Mouse (Mus musculus) gastrocnemius, postnatal 4 days (tissue): ENCODE data around the gene Nod1. TPM values are rescaled to one million over a fixed set of nuclear protein-coding genes. Genes with fewer than 3 reads are reported as not detected.

Source experiments
- DNase-seq, 2 experiments: peaks; one replicate each; pipeline ENCODE4 v3.0.0; 2021 to 2022; ENCODE audit warnings: low spot score in 2 of 2, mixed read lengths in 2 of 2
- total RNA-seq, 2 experiments: library from RNA; stranded (reverse); gene quantifications; 2 replicates each; pipeline ENCODE4 v1.2.3; 2021

Gene Nod1
- total RNA-seq, 2 experiments from 2014 or later: 9.2 to 9.3 TPM

DNA sequence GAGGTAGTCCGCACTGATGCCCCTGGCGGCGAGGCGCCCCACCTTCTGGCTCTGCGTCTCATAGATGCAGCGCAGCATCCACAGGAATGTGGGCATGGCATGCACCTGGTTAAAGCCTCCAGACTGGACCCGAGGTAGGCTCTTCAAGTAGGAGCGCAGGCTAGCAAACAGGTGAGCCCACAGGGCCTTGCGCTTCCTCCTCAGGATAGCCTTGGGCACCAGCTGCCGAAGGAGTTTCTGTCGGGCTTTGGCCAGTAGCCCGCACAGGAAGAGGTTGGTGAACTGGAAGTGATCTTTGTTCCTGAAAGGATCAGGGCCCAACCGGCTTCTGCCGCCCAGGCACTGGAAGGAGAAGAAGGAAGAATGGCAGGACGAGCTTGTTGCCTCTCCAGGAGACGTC, 29.1 kb downstream of the Nod1 start:
- no peak for DNase-seq

DNA sequence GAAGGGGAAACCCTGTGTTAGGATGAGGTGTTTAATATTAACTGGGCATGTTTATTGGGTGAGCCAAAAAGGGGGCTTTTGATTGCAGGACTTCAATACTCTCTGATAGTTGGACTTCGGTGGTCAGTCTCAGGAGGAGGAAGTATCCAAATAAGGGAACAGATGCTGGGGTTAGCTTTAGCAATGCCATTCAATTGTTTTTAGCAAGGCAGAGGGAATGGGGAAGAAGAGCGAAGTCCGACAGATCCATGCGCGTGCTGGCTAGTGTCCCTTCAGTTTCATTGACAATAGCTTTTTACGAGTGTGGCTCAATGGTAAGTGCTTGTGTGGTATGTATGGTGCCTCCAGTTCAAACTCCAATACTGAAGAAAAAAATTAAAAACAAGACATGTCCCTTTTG, 31.3 kb downstream of the Nod1 start:
- no peak for DNase-seq

DNA sequence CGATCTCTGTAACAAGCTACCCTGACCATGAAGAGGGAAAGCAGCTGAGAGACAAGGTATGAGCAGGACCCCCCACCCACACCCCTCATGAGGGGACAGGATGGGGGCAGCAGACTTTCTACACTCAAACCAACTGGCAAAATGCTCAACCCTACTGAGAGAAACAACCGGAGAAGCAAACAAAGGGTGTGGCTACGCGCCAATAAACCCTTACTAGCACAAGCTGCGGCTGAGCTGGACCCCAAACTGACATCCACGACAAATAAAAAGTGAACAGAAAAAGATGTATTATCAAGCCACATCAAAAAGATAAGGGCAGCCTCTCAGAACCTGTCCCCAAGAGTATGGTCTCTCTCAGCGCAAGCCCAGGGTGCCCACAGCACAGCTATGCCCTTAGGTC, 32.3 kb downstream of the Nod1 start:
- no peak for DNase-seq

DNA sequence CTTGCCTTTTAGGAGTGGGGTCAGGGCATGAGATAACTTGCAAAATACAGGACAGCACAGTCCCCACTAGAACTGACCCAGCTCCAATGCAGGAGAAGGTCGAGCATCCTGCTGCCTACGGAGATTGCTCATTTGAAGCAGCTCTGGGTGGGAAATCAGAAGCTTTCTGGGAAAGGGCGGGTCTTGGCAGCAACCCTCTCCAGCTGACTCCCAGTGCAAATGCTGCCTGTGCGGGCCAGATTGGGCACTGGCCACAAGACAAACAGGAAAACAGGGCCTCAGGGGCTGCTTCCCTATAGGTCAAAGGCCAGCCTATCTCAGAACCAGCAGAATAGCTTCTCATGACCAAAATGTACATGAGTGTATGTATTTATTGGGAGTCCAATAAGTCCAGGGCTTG, 32.8 kb downstream of the Nod1 start:
- no peak for DNase-seq

DNA sequence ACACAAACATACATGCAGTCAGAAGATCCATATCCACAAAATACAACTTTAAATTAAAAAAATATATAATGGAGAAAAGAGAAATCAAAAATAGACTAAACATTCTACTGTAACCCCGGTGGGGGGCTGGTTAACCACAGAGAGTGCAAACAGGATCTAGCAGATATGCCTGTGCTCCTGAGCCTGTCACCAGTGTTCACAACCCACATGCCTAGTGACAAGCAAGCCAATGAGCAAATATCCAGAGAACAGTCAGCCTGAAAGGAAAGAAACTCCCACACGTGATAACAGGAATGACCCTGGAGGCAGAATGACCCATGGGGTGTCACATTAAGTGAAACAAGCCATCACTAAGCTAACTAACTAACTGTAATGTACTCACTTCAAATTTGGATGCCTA, 35.9 kb downstream of the Nod1 start:
- DNase-seq: no peak

DNA sequence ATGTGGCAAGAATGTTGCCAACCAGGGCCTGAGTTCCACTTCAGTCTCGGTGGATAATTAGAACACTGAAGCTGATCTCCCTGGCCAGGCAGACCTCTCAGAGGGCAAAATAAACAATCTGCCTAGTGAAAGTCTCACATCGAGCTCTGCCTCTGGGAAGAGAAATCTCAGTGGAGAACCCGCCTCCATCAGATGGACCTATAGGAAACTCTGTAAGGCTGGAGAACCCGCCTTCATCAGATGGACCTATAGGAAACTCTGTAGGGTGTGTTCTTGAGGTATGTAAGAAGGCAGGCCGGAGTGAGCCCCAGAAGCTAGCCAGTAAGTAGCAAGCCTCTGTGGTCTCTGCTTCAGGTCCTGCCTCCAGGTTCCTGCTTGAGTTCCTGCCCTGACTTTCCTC, 37.5 kb downstream of the Nod1 start:
- no peak for DNase-seq

DNA sequence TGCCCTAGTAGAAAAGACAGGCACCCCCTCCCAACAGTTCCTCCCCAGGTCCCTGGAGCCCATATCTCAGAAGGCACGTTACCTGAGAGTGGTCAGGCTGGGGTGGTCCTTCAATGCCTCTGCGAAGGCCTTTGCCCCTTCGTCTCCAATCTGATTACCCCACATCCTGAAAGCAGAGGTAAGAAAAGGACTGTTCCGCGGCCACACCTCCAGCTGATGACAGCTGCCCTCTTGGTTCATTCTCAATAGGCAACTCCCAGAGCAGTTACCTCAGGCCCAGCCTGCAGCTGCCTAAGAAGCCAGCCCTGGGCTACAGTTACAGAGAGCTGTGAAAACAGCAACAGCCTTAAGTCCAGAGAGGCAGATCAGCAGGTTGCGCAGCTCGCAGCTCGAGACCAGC, 38.1 kb downstream of the Nod1 start:
- DNase-seq: no peak

DNA sequence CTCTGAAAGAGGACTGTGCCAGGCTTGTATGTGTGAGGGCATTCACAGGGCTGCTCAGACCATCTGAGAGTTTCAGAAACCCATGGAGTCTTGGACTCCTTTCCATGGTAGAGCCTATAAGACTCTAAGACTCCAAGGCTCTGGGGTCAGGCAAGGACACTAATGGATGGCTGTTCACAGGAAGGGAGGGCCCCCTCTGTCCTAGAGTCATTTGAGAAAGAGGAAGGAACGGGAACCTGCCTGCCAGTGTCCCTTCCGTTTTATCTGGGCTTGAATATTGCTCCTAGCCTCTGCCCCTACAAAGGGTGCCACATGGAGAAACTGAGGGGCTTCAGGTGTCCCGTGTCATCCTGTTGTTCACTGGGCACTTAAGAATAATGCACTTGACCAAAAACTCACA, 38.5 kb downstream of the Nod1 start:
- DNase-seq: no peak

DNA sequence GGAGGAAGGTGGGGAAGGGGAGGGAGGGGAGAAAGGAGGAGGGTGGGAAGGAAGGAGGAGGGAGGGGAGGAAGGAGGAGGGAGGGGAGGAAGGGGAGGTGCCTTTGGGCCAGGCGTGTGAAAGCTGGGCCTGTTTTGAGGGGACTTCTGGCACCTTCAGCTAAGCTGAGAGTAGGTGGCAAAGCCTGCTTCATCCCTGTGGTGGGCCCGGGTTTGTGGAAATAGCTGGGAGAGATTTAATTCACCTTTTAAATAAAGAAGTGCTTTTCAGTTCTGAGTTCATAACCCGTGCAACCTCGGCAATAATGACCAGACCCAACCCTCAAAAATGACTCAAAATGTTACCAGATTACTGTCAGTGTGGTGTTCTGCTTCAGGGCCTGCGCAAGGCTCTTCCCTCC, 39.2 kb downstream of the Nod1 start:
- DNase-seq: no peak

DNA sequence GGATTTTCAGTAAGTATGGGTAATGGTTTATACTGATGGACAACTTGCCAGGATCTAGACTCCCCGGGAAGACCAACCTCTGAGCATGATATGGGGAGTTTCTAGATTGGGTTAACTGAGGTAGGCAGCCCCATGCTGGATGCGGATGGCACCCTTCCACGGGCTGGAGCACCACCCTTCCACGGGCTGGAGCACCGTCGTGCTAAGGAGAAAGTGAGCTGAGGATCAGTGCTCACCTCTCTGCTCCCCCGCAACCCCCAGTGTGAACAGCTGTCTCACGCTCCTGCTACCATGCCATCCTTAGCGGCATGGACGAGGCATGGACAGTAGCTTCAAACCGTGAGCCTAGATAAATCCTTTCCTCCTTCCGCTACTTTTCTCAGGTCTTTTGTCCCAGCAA, 39.9 kb downstream of the Nod1 start:
- DNase-seq: no peak

DNA sequence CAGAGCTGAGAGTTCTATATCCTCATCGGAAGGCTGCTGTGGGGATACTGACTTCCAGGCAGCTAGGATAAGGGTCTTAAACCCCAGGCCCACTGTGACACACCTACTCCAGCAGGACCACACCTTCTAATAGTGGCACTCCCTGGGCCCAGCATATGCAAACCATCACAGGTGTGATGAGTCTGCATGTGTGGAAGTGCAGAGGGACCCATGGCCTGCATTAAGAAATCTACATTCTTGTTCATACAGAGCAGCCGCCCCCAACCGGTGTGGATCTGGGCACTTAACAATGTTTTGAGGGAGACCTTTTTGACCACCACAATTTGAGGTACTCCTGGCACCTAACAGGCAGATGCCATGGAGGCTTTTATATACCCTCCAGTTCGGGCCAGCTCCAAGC, 40.8 kb downstream of the Nod1 start:
- no peak for DNase-seq

DNA sequence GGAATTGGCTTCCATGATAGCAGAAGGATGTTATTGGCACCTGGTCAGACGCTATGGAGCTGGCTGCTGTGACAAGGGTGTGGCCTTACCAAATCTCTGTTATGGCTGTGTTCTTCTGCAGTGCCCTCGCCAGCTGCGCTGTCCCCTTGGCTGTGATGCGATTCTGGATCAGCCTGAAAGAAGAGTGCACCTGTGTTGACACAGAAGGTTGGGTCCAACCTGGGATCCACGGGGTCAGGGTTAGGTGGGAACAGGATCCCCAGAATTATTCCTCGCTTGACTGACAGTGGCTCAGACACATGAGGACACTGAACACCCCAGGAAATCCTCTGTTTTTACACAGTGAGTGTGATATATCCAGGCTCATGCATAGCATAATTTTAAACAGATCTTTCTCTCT, 44.5 kb downstream of the Nod1 start:
- no peak for DNase-seq

DNA sequence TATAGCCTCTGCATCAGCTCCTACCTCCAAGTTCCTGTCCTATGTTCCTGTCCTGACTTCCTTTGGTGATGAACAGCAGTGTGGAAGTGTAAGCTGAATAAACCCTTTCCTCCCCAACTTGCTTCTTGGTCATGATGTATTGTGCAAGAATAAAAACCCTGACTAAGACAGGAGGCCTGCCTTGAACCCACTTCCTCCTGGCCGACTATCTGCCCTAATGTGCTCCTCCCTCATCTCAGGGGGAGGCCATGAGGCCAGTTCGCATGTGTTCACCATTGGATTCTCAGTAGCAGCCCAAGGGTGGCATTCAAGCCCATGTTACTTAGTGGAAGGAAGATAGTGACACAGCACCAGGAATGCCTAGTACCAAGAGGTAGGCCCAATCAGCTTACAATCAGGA, 45.5 kb downstream of the Nod1 start:
- no peak for DNase-seq

DNA sequence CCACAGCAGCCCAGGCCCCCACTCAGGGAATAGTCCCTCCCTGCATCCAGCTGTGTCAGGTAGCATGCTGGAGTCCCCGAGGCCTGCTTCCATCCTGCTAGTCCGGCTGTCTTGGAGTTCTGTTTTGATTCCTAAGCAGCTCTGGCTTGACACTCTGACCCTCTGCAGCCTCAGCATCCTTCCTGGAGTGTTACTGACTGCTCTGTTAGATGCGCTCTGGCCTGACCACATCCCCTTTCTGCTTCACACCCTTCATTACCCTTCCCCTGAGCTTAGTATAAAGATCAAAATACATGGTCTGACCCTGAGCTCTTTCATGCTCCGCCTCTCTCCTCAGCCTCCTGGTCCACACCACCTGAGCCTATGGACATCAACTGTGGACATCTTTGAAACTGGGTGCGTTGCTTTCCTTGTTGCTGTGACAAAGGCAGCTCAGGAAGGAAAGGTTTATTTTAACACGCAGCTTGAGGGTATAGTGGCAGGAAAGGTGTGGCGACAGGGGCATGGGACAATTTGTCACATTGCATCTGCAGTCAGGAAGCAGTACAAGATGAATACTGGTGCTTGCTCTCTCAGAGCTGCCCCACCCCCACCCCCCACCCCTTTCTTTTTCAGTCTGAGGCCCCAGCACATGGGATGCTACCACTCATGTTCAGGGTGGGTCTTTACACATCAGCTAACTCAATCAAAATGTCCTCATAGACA, 46.5 kb downstream of the Nod1 start:
- no peak for DNase-seq

DNA sequence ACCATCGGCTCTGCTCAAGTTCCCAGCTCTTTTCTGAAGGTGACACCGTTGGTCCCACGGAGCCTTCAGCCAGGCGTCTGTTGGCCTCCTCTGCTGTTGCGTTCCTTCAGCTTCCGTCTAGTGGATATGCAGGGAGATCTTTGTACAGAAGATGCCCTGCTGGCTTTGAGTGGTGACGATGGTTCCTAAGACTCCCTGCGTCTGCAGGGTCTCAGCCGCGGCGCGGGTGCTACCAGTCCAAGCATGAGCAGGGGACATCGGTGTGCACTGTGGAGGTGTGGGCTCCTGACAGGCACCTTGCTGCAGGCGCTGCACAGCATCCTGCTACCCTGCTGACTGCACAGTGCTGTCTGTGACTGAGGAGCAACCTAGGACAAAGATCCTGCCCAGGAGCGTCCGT, 47.9 kb downstream of the Nod1 start:
- no peak for DNase-seq

DNA sequence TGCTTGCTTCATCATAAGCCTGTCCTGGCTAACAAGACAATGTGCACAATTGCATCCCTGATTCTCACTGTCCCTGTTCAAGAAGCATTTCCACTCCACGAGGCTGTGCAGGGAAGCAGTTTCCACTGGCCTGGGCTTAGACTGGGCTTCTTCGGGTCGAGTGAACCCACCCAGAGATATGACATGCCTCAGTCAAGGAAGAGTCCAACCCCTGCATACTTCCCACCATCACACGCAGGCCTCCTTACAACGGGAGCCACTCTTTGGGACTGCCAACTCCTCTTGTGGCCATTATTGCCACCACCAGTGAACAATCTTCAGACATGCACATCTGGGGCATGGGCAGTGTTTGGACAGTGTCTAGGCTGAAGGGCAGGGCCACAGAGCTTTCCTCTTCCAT, 53.9 kb downstream of the Nod1 start:
- DNase-seq: no peak

DNA sequence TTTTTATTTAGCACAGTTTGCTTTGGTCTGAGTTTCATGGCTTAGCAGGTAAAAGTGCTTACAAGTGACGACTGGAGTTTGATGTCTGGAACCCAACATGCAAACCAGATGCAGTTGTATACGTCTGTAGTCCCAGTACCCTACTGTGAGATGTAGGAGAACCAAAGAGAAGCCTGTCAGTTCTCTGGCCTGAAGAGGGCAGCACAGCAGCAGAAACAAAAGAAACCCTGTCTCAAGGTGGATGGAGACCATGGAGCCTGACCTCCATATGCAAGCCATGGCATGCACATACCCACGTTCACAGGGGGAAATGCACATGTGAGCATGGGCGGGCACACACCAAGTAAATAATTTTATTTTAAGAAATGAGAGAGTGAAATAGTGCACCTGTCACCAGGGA, 54.9 kb downstream of the Nod1 start:
- peak in 1 of 2 experiments; percentile 41 for DNase-seq

DNA sequence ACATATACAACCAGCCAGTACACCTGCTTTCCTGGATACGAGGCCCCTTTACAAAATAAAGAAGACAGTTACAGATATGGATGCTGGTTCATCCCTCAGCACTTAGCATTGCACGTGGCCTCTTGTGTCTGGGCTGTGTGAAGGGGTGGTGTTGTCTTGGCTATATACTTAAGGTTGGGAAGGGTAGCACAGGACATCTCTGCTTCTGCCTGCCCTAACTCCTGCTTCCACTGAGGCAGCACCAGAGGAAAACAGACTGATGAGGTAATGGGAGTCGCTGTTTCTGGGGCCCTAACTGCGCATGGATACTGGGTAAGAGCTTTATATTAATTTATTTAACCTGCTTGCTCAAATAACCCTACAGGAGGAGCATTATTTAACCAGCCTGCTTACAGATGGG, 55.5 kb downstream of the Nod1 start:
- DNase-seq: no peak

DNA sequence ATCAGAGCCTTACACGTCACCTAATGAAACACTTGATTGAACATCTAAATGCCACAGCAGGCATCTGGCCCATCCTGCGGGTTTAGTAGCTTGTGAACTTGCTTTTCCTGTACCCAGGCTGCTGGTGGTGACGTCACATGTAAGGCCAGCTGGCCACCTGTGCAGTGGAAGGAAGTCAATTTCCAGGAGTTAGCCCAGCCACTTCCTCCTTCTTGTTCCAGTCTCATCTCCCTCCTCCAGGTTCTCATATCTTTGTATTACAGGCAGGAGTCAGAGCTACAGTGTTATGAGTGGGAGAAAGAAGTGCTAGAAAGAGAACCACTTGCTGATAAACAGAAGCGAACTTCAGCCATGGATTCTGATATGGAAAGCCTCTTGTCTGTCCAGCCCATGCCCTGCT, 56.2 kb downstream of the Nod1 start:
- DNase-seq: no peak

DNA sequence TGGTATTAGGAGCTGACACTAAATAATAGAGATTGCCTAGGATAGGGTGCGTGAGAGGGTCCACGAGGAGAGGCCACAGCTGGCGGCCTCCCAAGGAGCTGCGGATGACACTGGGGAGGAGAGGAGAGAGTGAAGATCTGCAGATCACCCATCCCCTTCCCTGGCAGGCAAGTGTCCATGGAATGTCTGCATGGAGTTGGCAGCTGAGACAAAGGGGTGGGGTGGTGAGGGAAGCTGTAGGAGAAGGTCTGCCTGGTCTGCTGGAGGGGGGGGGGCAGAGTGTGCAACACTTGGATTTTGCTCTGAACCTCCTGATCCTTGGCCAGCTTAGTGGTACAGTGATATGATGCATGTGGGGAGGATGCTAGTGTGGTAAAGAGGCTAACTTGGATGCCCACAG, 57.4 kb downstream of the Nod1 start:
- no peak for DNase-seq

DNA sequence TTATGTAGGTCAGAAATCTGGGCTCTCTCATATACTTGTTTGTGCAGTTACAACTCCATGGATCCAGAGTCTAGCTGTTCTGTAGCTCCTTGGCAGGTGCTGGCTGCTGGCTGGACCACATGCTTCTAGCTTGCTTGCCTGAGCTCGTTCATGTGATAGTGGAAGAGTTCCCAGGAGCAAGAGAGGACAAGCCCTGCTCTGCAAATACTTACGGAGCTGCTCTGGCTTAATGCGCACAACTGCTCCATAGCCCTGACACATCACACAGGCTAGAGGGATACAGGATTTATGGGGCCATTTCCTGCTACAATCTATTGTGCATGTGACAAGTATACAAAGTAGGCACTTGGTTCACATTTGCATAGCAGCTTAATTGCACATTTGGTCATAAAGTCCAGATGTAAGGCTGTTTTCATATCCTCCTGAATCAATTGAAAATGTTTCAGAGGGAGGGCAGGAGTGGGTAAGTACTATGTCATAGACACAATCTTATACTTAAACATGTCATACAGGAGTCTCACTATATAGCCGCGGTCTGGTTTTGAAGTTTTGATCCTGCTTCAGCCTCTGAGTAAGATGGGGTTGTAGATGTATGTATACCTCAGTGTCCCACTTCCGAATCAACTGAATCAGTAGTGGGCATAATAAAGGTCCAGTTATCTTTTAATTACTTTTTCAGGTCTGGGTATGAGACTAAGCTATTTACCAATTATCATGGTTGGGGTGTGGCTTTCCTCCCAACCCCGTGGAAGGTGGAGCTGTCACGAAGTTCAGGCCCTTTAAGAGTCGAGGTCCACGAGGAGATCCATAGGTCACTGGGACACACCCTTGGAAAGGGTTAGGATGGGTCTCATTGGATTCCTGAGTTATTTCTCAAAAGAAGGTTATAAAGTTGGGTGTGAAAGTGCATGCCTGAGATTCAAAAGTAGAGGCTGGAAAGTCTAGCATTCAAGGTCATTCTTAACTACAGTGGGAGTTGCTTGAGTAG, 66.1 kb downstream of the Nod1 start:
- peak in 1 of 2 experiments; percentile 18 for DNase-seq

DNA sequence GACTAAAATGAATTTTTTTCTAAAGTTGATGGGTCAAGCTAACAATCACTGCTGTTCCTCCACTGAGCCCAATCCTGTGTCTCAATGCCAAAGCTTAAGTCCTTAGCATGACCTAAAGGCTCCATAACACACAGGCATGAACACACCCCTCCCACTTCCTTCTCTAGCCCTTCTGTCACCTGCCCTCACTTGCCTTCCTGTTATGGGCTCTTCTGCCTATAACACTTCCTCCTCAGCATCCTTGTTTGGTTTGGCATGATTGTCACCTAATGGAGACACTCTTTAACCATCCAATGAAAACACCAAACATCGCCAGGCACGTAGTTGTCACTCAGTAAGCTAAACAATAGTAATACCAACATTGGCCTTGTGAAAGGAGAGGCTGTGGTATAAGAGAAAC, 69.9 kb downstream of the Nod1 start:
- DNase-seq: no peak

DNA sequence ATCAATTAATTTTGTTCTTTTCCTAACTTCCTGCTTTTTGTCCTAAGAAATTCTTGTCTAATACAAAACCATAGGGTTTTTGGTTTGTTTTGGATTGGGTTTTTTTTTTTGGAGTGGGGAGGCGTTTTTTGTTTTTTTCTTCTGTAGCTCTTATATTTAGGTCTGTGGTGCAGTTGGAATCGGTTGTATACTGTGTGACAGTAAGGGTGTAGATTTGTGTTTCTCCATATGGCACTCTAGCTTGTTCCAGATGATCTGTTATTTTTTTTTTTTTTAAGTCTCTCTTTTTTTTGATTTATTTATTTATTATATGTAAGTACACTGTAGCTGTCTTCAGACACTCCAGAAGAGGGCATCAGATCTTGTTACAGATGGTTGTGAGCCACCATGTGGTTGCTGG, 72.2 kb downstream of the Nod1 start:
- no peak for DNase-seq
